Mouse (Mus musculus) MEL (cell line): ENCODE results near the gene Rala. TPM values are rescaled to one million over a fixed set of nuclear protein-coding genes. Genes with fewer than 3 reads are reported as not detected.

ENCODE experiments used
- DNase-seq: peaks from one replicate; pipeline ENCODE4 v3.0.0; 2011; ENCODE audit warnings: low read depth, low spot score
- H3K27ac ChIP-seq: 2 replicates; pipeline ENCODE4 v1.5.1; 2012; ENCODE audit warnings: low read depth, mild to moderate bottlenecking, control low read depth, low read length, moderate library complexity; ENCODE audit not compliant: control insufficient read depth
- H3K27me3 ChIP-seq, 2 experiments: fragments of 150-350 bp in 1 of 2; sonication (generic) in 1 of 2; 2 replicates each; pipeline ENCODE4 v1.6.1; 2012; ENCODE audit warnings: low read length in 2 of 2, mild to moderate bottlenecking in 2 of 2, improper control_type of control experiment in 1 of 2, moderate library complexity in 1 of 2; ENCODE audit not compliant: insufficient read depth in 2 of 2, control insufficient read depth in 1 of 2
- H3K36me3 ChIP-seq, 2 experiments: 2 replicates each; pipeline ENCODE4 v1.6.1; 2012 to 2014; ENCODE audit warnings: low read length in 2 of 2, improper control_type of control experiment in 1 of 2, inconsistent platforms in 1 of 2, mild to moderate bottlenecking in 1 of 2; ENCODE audit not compliant: insufficient read depth in 2 of 2, control insufficient read depth in 1 of 2
- H3K4me1 ChIP-seq, 2 experiments: fragments of 150-350 bp in 1 of 2; sonication (generic) in 1 of 2; 2 replicates each; pipeline ENCODE4 v1.6.1; 2012; ENCODE audit warnings: low read length in 2 of 2, improper control_type of control experiment in 1 of 2, mild to moderate bottlenecking in 1 of 2; ENCODE audit not compliant: insufficient read depth in 2 of 2, control insufficient read depth in 1 of 2
- H3K4me3 ChIP-seq, 2 experiments: fragments of 150-350 bp in 1 of 2; sonication (generic) in 1 of 2; 2 replicates each; pipeline ENCODE4 v1.5.1; 2012; ENCODE audit warnings: low read depth in 2 of 2, low read length in 2 of 2, mild to moderate bottlenecking in 2 of 2, moderate library complexity in 2 of 2, control low read depth in 1 of 2, improper control_type of control experiment in 1 of 2; ENCODE audit not compliant: control insufficient read depth in 1 of 2, insufficient read depth in 1 of 2
- H3K79me2 ChIP-seq: 2 replicates; pipeline ENCODE4 v1.6.1; 2012; ENCODE audit warnings: mild to moderate bottlenecking, low read length, moderate library complexity; ENCODE audit not compliant: control insufficient read depth, poor library complexity, insufficient read depth
- H3K9ac ChIP-seq: 2 replicates; pipeline ENCODE4 v1.6.1; 2012; ENCODE audit warnings: low read depth, mild to moderate bottlenecking, control low read depth, low read length, moderate library complexity; ENCODE audit not compliant: control insufficient read depth, poor library complexity, severe bottlenecking
- H3K9me3 ChIP-seq: fragments of 150-350 bp; sonication (generic); replicated peaks from 2 replicates; pipeline ENCODE4 v1.6.1; 2012; ENCODE audit warnings: mild to moderate bottlenecking, low read length, improper control_type of control experiment, moderate library complexity; ENCODE audit not compliant: insufficient read depth
- CHD1 ChIP-seq: IDR thresholded peaks from 2 replicates; pipeline ENCODE4 v1.6.1; 2012; ENCODE audit warnings: low read depth, mild to moderate bottlenecking, inconsistent platforms, low read length, improper control_type of control experiment
- CTCF ChIP-seq, 3 experiments: IDR thresholded peaks in 2 of 3; conservative IDR thresholded peaks in 1 of 3; 2 replicates each; pipeline ENCODE4 v1.5.1; 2011 to 2012; ENCODE audit warnings: low read length in 3 of 3, low read depth in 2 of 3, mild to moderate bottlenecking in 2 of 3, improper control_type of control experiment in 1 of 3, inconsistent platforms in 1 of 3, mixed read lengths in 1 of 3, moderate library complexity in 1 of 3; ENCODE audit not compliant: control insufficient read depth in 1 of 3, insufficient read depth in 1 of 3, poor library complexity in 1 of 3, severe bottlenecking in 1 of 3
- ELF1 ChIP-seq: IDR thresholded peaks from 2 replicates; pipeline ENCODE4 v1.6.1; 2014; ENCODE audit warnings: low read depth, mild to moderate bottlenecking, inconsistent platforms, low read length, improper control_type of control experiment, moderate library complexity
- GABPA ChIP-seq: IDR thresholded peaks from 2 replicates; pipeline ENCODE4 v1.6.1; 2012; ENCODE audit warnings: low read depth, mild to moderate bottlenecking, inconsistent platforms, low read length, improper control_type of control experiment, moderate library complexity
- GATA1 ChIP-seq: IDR thresholded peaks from 2 replicates; pipeline ENCODE4 v1.6.1; 2011; ENCODE audit warnings: low read depth, low read length, improper control_type of control experiment
- HCFC1 ChIP-seq: IDR thresholded peaks from 2 replicates; pipeline ENCODE4 v1.6.1; 2012; ENCODE audit warnings: low read depth, mild to moderate bottlenecking, inconsistent platforms, low read length, improper control_type of control experiment, moderate library complexity
- JUND ChIP-seq: IDR thresholded peaks from 2 replicates; pipeline ENCODE4 v1.6.1; 2011; ENCODE audit warnings: low read depth, mild to moderate bottlenecking, improper control_type of control experiment, low read length
- KAT2A ChIP-seq: conservative IDR thresholded peaks from 2 replicates; pipeline ENCODE4 v1.6.1; 2012; ENCODE audit warnings: low read depth, low read length, improper control_type of control experiment, inconsistent platforms
- MAFK ChIP-seq: IDR thresholded peaks from 2 replicates; pipeline ENCODE4 v1.6.1; 2011; ENCODE audit warnings: low read depth, mild to moderate bottlenecking, low read length, improper control_type of control experiment, borderline replicate concordance
- MAX ChIP-seq: IDR thresholded peaks from 2 replicates; pipeline ENCODE4 v1.6.1; 2011; ENCODE audit warnings: low read length, improper control_type of control experiment
- MEF2A ChIP-seq: IDR thresholded peaks from 2 replicates; pipeline ENCODE4 v1.6.1; 2014; ENCODE audit warnings: low read depth, mild to moderate bottlenecking, inconsistent platforms, low read length, improper control_type of control experiment; ENCODE audit not compliant: poor library complexity, insufficient replicate concordance, severe bottlenecking; ENCODE audit errors: extremely low read depth
- MXI1 ChIP-seq: IDR thresholded peaks from 2 replicates; pipeline ENCODE4 v1.6.1; 2011; ENCODE audit warnings: mild to moderate bottlenecking, low read depth, low read length, improper control_type of control experiment
- MYC ChIP-seq: IDR thresholded peaks from 2 replicates; pipeline ENCODE4 v1.6.1; 2011; ENCODE audit warnings: low read depth, mild to moderate bottlenecking, low read length, improper control_type of control experiment, moderate library complexity
- NELFE ChIP-seq: IDR thresholded peaks from 2 replicates; pipeline ENCODE4 v1.6.1; 2011; ENCODE audit warnings: low read depth, low read length, improper control_type of control experiment
- POLR2A ChIP-seq, 2 experiments: IDR thresholded peaks; 2 replicates each; pipeline ENCODE4 v1.6.1; 2011 to 2012; ENCODE audit warnings: low read length in 2 of 2, mild to moderate bottlenecking in 2 of 2, control low read depth in 1 of 2, improper control_type of control experiment in 1 of 2, low read depth in 1 of 2, moderate library complexity in 1 of 2; ENCODE audit not compliant: control insufficient read depth in 1 of 2, insufficient read depth in 1 of 2, poor library complexity in 1 of 2
- POLR2AphosphoS2 ChIP-seq: IDR thresholded peaks from 2 replicates; pipeline ENCODE4 v1.6.1; 2011; ENCODE audit warnings: low read length, improper control_type of control experiment
- POLR2AphosphoS5 ChIP-seq: IDR thresholded peaks from 2 replicates; pipeline ENCODE4 v1.6.1; 2012; ENCODE audit warnings: low read depth, borderline replicate concordance, mild to moderate bottlenecking, inconsistent platforms, low read length, moderate library complexity, mixed read lengths
- RAD21 ChIP-seq: IDR thresholded peaks from 2 replicates; pipeline ENCODE4 v1.6.1; 2011; ENCODE audit warnings: mild to moderate bottlenecking, low read depth, low read length, improper control_type of control experiment
- RCOR1 ChIP-seq: IDR thresholded peaks from 2 replicates; pipeline ENCODE4 v1.6.1; 2012; ENCODE audit warnings: low read depth, mild to moderate bottlenecking, inconsistent platforms, low read length, improper control_type of control experiment
- SIN3A ChIP-seq: IDR thresholded peaks from 2 replicates; pipeline ENCODE4 v1.6.1; 2012; ENCODE audit warnings: low read length, improper control_type of control experiment, inconsistent platforms
- TAL1 ChIP-seq: IDR thresholded peaks from 2 replicates; pipeline ENCODE4 v1.6.1; 2012; ENCODE audit warnings: mild to moderate bottlenecking, inconsistent platforms, low read length, moderate library complexity, mixed read lengths
- TCF12 ChIP-seq: IDR thresholded peaks from 2 replicates; pipeline ENCODE4 v1.6.1; 2014; ENCODE audit warnings: low read depth, mild to moderate bottlenecking, inconsistent platforms, low read length, improper control_type of control experiment, moderate library complexity
- UBTF ChIP-seq: IDR thresholded peaks from 2 replicates; pipeline ENCODE4 v1.6.1; 2012; ENCODE audit warnings: low read depth, mild to moderate bottlenecking, inconsistent platforms, low read length, improper control_type of control experiment, moderate library complexity, borderline replicate concordance; ENCODE audit not compliant: insufficient read depth
- USF1 ChIP-seq: IDR thresholded peaks from 2 replicates; pipeline ENCODE4 v1.6.1; 2014; ENCODE audit warnings: low read depth, mild to moderate bottlenecking, inconsistent platforms, low read length, improper control_type of control experiment, moderate library complexity
- USF2 ChIP-seq, 2 experiments: IDR thresholded peaks; 2 replicates each; pipeline ENCODE4 v1.6.1; 2011 to 2012; ENCODE audit warnings: improper control_type of control experiment in 2 of 2, low read length in 2 of 2, borderline replicate concordance in 1 of 2, inconsistent platforms in 1 of 2, low read depth in 1 of 2, mild to moderate bottlenecking in 1 of 2; ENCODE audit not compliant: insufficient read depth in 1 of 2
- ZC3H11A ChIP-seq: IDR thresholded peaks from 2 replicates; pipeline ENCODE4 v1.6.1; 2012; ENCODE audit warnings: low read depth, mild to moderate bottlenecking, inconsistent platforms, low read length, improper control_type of control experiment
- ZKSCAN1 ChIP-seq: IDR thresholded peaks from 2 replicates; pipeline ENCODE4 v1.6.1; 2012; ENCODE audit warnings: low read depth, mild to moderate bottlenecking, inconsistent platforms, low read length, improper control_type of control experiment, moderate library complexity
- ZMIZ1 ChIP-seq: IDR thresholded peaks from 2 replicates; pipeline ENCODE4 v1.6.1; 2012; ENCODE audit warnings: low read depth, mild to moderate bottlenecking, inconsistent platforms, low read length, improper control_type of control experiment, moderate library complexity
- ZNF384 ChIP-seq: IDR thresholded peaks from 2 replicates; pipeline ENCODE4 v1.6.1; 2012; ENCODE audit warnings: low read depth, mild to moderate bottlenecking, inconsistent platforms, low read length, improper control_type of control experiment
- polyA plus RNA-seq, 2 experiments: library from polyadenylated mRNA; stranded (reverse) in 1 of 2; unstranded in 1 of 2; fragments of >175 nt in 1 of 2; fragments of >200 nt in 1 of 2; gene quantifications; 2 replicates each; pipeline versions ENCODE4 v1.2.1 to v1.2.4; 2012; ENCODE audit warnings: low replicate concordance in 2 of 2, low read depth in 1 of 2; ENCODE audit not compliant: insufficient read length in 2 of 2, insufficient read depth in 1 of 2, missing spikeins in 1 of 2
- total RNA-seq: library from RNA; depleted of rRNA; stranded (reverse); fragments of 300-350 nt; gene quantifications from 2 replicates; pipeline ENCODE4 v1.2.3, GENCODE M21; 2012

The Rala gene
- total and polyA plus RNA-seq, 3 experiments = 12.9 to 30.7 TPM; not detected in 1

DNA sequence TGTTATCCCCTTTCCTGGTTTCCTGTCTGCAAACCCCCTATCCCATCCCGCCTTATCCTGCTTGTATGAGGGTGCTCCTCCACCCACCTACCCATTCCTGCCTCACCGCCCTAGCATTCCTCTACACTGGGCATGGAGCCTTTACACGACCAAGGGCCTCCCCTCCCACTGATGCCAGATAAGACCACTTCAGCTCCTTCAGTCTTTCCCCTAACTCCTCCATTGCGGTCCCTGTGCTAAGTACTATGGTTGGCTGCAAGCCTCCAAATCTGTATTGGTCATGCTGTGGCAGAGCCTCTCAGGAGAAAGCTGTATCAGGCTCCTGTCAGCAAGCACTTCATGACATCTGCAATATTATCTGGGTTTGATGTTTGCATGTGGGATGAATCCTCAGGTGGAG lies 42.6 kb downstream of the Rala start:
- Histone ChIP-seq H3K27me3 (no peaks in the 10 kb centered on the region), H3K4me3 (no peak overlapping the region), H3K9ac (no peak overlapping the region), H3K36me3 (no peaks in the 10 kb centered on the region), H3K4me1 (no peaks in the 10 kb centered on the region), H3K79me2 (no peaks in the 10 kb centered on the region), H3K27ac (no peak overlapping the region), H3K9me3 (no peaks in the 10 kb centered on the region)
- DNase-seq = no peak
- TF ChIP-seq SIN3A (no peak), MXI1 (no peak), ZNF384 (no peak), ZKSCAN1 (no peak), POLR2AphosphoS5 (no peak), USF1 (no peak), CHD1 (no peak), TCF12 (no peak), GABPA (no peak), RAD21 (no peak), JUND (no peak), NELFE (no peak), RCOR1 (no peak), MEF2A (no peak), USF2 (IDR thresholded peaks at IDR 0.05; ENCODE audit: borderline replicate concordance in 1 of 2, insufficient read depth in 1 of 2, low read depth in 1 of 2, low read length in 2 of 2) (no peak), HCFC1 (no peak), ELF1 (no peak), ZMIZ1 (no peak)

DNA sequence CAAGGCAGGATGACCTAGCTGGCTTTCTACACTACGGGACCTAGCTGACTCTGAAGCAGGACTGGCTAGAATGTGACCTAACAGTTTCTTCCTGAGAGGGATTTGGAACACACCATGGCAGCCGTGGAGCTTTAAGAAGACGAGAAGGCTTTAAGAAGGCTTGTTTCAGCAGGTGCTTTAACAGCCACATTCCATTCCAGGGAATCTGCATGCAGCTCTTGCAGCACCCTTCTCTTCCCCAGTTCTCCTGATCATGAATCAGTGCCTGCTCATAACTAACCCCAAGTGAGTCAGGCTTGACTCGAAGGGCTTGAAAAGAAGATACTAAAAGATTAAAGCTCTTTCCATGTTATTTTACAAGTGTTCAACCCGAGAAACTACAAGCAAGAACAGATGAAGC lies 43.4 kb downstream of the Rala start:
- no peak overlapping the region for H3K9ac ChIP-seq
- no peak overlapping the region for H3K4me3 ChIP-seq
- no peak for DNase-seq
- no peaks in the 10 kb centered on the region for H3K9me3 ChIP-seq
- no peaks in the 10 kb centered on the region for H3K79me2 ChIP-seq
- H3K4me1 ChIP-seq = no peaks in the 10 kb centered on the region
- no peak for TF ChIP-seq MAFK
- TF ChIP-seq GATA1 = no peak
- TF ChIP-seq KAT2A = no peak
- no peak for TF ChIP-seq MXI1
- no peak for TF ChIP-seq USF1
- TF ChIP-seq USF2 (IDR thresholded peaks at IDR 0.05; ENCODE audit: borderline replicate concordance in 1 of 2, insufficient read depth in 1 of 2, low read depth in 1 of 2, low read length in 2 of 2) = no peak
- no peak for TF ChIP-seq POLR2A (IDR thresholded peaks at IDR 0.05; ENCODE audit: control insufficient read depth in 1 of 2, insufficient read depth in 1 of 2, low read depth in 1 of 2, low read length in 2 of 2, poor library complexity in 1 of 2)
- no peak for TF ChIP-seq ZNF384
- no peak for TF ChIP-seq JUND
- no peak for TF ChIP-seq MAX
- TF ChIP-seq ZC3H11A = no peak
- TF ChIP-seq RCOR1 = no peak
- TF ChIP-seq CTCF (IDR thresholded peaks at IDR 0.05 in 2 of 3, conservative IDR thresholded peaks at IDR 0.05 in 1 of 3; ENCODE audit: control insufficient read depth in 1 of 3, insufficient read depth in 1 of 3, low read depth in 2 of 3, low read length in 3 of 3, poor library complexity in 1 of 3, severe bottlenecking in 1 of 3) = no peak
- no peak for TF ChIP-seq NELFE
- no peak for TF ChIP-seq POLR2AphosphoS2
- no peak for TF ChIP-seq UBTF
- no peak for TF ChIP-seq TAL1
- TF ChIP-seq ZKSCAN1 = no peak
- no peak for TF ChIP-seq MYC
- no peaks in the 10 kb centered on the region for H3K36me3 ChIP-seq
- no peak overlapping the region for H3K27ac ChIP-seq
- H3K27me3 ChIP-seq = no peaks in the 10 kb centered on the region
